Mouse (Mus musculus): ENCODE measurements at regions not wholly inside any gene's neighbourhood (a gene's known extent, or its start where the extent isn't known, plus 50 kb on each side); places are given as distances from the start of the nearest gene placed in this dataset.

- DNase-seq (ENCODE audit: low spot score in 2 of 2): no peak
Measured at GRCm38 (mm10) chr5:49644606-49645005, 119.9 kb upstream of the Kcnip4 start.

- no peak for DNase-seq (ENCODE audit: low spot score in 2 of 2)
Measured at GRCm38 (mm10) chr5:49642439-49642838, 117.7 kb upstream of the Kcnip4 start.

DNA sequence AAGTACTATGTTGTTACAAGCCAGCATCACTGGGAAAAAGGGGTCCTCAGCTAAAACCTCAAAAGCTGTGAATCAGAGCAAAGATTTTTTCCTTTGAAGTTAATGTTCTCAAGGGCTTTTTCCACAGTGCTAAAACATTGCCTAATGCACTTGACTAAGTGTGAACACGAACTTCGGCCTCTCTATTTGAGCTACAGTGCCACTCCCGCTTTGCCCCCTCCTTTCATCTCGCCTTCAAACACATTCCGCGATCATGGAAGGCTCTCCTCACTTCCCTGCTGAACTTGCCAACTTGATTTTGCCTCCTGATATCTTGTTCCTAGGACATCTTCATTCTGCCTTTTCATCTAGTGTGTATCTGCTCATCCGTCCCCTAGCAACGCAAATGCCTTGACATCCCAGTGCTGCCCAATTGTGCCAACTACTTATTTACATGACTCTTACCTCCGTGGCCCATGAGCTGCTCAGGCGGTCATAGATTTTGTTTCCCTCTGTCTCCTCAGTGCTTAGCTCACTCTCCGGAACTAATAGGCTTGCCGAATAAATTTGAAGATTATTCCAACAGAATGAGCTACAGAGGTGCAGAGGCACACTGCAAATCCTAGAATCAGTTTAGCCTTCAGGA is 116.6 kb upstream of the Kcnip4 start:
- no peak for DNase-seq (ENCODE audit: low spot score in 2 of 2)

GRCm38 (mm10) chr5:49639637-49640036 is 114.9 kb upstream of the Kcnip4 start:
- no peak for DNase-seq (ENCODE audit: low spot score in 2 of 2)

DNA sequence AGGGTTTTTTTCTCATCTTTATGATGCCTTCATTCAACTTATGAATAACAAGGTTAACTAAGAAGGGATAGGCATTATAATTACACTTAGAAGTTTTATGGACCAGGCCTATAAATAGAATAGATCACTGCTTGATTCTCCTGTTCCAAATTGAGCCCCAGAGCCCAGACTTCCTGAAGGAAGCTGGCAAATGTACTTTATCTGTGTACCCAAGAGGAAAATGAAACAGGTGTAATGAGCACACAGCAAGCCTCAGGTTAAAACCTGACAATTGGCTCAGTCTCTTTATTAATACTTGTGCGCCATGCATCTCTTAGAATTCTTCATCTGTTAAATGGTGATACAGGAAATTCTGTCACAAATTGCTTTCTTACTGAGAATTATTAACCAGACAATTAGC is 95.4 kb upstream of the Kcnip4 start:
- DNase-seq (ENCODE audit: low spot score in 2 of 2): no peak

GRCm38 (mm10) chr5:49606761-49607160 is 82.1 kb upstream of the Kcnip4 start:
- no peak for DNase-seq (ENCODE audit: low spot score in 2 of 2)

GRCm38 (mm10) chr5:49580777-49581176 is 56.1 kb upstream of the Kcnip4 start:
- DNase-seq (ENCODE audit: low spot score in 2 of 2): no peak

- no peak for DNase-seq (ENCODE audit: low spot score in 2 of 2)
Measured at GRCm38 (mm10) chr5:49575901-49576300, 51.2 kb upstream of the Kcnip4 start.

Data from left cerebral cortex, adult 9 months (tissue).